In the genomic region with DNA sequence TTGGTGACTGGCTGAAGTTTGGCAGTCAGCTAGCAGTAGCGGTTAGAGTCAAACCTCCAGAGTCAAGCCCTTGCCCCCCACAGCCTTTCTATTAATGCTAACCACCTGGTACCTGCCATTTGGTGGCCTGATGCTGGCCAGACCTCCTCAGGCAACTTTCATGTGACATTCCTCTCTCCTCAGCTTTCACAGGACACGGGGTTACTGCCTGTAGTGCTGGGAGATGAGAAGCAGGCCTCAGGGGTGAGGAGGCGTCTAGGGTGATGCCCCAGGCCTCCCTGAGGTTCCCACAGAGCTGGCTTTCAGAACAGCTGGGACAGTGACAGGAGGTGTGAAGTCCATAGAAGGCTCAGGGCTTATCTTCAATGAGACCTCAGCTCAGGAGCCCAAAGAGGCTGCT, we compare ENCODE assay signal across 25 mouse cellular contexts. TPM values are rescaled to one million over a fixed set of nuclear protein-coding genes. Genes with fewer than 3 reads are reported as not detected.
DNase-seq lines count a peak whose midpoint lies in the region; ATAC-seq lines count a peak whose summit lies in the region.
"Had no signal": no experiment of that assay in that cellular context is flagged by ENCODE, and none has a peak within 500 bp of the region (broad histone marks: within the 10 kb centered on the region; RNA-seq: fewer than 3 reads in every experiment).

No protein-coding gene starts in this region.

- H3K27me3 ChIP-seq in heart, embryonic 12.5 days (replicated peaks), result no peaks in the 10 kb centered on the region
- no peaks in the 10 kb centered on the region for H3K27me3 ChIP-seq in kidney, embryonic 16.5 days (ENCODE audit: insufficient read depth, low read length)
- H3K27me3 ChIP-seq: forebrain, embryonic 13.5 days; heart, embryonic 15.5 days; hindbrain, embryonic 12.5 days; hindbrain, embryonic 15.5 days had no signal

- no peaks in the 10 kb centered on the region for H3K9me3 ChIP-seq in heart, embryonic 12.5 days (replicated peaks)
- no peaks in the 10 kb centered on the region for H3K9me3 ChIP-seq in kidney, embryonic 16.5 days (ENCODE audit: low read length)
- H3K9me3 ChIP-seq: forebrain, embryonic 10.5 days; forebrain, embryonic 13.5 days; heart, embryonic 15.5 days; hindbrain, embryonic 12.5 days; hindbrain, embryonic 15.5 days had no signal

- peak; percentile 32 for DNase-seq in embryo, embryonic 10 days (ENCODE audit: low spot score)
- no peak for DNase-seq in embryo, embryonic 10.5 days (ENCODE audit: low spot score)
- DNase-seq in heart, postnatal 10 days, result no peak
- no peak for DNase-seq in kidney, postnatal 14 days
- no peak for DNase-seq in ovary, postnatal 10 days (ENCODE audit: low spot score)
- DNase-seq: adrenal gland, adult 8-10 months; adrenal gland, postnatal 25 days; cerebellum, adult 18-20 months; cerebellum, adult 9-10 months; cerebellum, postnatal 14 days; embryo, embryonic 11 days; gastrocnemius, adult 2 months; gastrocnemius, postnatal 14 days; heart, adult 18-20 months; heart, postnatal 14 days had no signal

- intact Hi-C loops in heart, postnatal 10 days (cut with DNase I), result no loop called here

- H3K4me2 ChIP-seq in heart, embryonic 12.5 days, result no peak overlapping the region
- no peak overlapping the region for H3K4me2 ChIP-seq in kidney, embryonic 16.5 days (replicated peaks; ENCODE audit: low read depth, low read length)
- H3K4me2 ChIP-seq: forebrain, embryonic 13.5 days; heart, embryonic 15.5 days; hindbrain, embryonic 12.5 days; hindbrain, embryonic 15.5 days had no signal

- no peaks in the 10 kb centered on the region for H3K36me3 ChIP-seq in heart, embryonic 12.5 days
- H3K36me3 ChIP-seq in kidney, embryonic 16.5 days (ENCODE audit: insufficient read depth, low read length), result no peaks in the 10 kb centered on the region
- H3K36me3 ChIP-seq: forebrain, embryonic 10.5 days; heart, embryonic 15.5 days; hindbrain, embryonic 12.5 days; hindbrain, embryonic 15.5 days had no signal

- peak; percentile 66; the same call in 1 of the 2 replicates for ATAC-seq in heart, embryonic 12.5 days (ENCODE audit: insufficient number of reproducible peaks, low FRiP score)
- ATAC-seq in kidney, embryonic 16.5 days (ENCODE audit: low FRiP score, low TSS enrichment), result no peak
- ATAC-seq in megakaryocyte progenitor cell, adult 5-6 weeks (replicated peaks; ENCODE audit: poor library complexity), result no peak
- ATAC-seq: activated CD4-positive, CD25-positive, alpha-beta regulatory T cell, adult 4 months; forebrain, embryonic 13.5 days; forebrain, embryonic 16.5 days had no signal

- H3K9ac ChIP-seq in heart, embryonic 12.5 days, result 0 out of 2 replicates have a peak overlapping the region, but pooled peaks have one; percentile 22
- no peak overlapping the region for H3K9ac ChIP-seq in kidney, embryonic 16.5 days (replicated peaks; ENCODE audit: low read length)
- H3K9ac ChIP-seq: forebrain, embryonic 13.5 days; heart, embryonic 15.5 days; hindbrain, embryonic 12.5 days; hindbrain, embryonic 15.5 days had no signal

- no peak overlapping the region for H3K27ac ChIP-seq in heart, embryonic 12.5 days (ENCODE audit: poor library complexity, severe bottlenecking)
- peak overlapping the region; percentile 34; the same call in 1 of the 2 replicates for H3K27ac ChIP-seq in kidney, embryonic 16.5 days (ENCODE audit: low read length)
- H3K27ac ChIP-seq: forebrain, embryonic 10.5 days; forebrain, embryonic 13.5 days; gastrocnemius, adult 2 months; heart, embryonic 15.5 days; hindbrain, embryonic 12.5 days; hindbrain, embryonic 15.5 days had no signal

- peaks cover 12% of the 10 kb centered on the region; the same call in 1 of the 2 replicates for H3K4me1 ChIP-seq in heart, embryonic 12.5 days (replicated peaks)
- 0 out of 2 replicates have a peak, but pooled peaks cover 4% of the 10 kb centered on the region for H3K4me1 ChIP-seq in kidney, embryonic 16.5 days (ENCODE audit: insufficient read depth, low read length)
- H3K4me1 ChIP-seq: forebrain, embryonic 13.5 days; heart, embryonic 15.5 days; hindbrain, embryonic 12.5 days; hindbrain, embryonic 15.5 days had no signal

- no peak overlapping the region for H3K4me3 ChIP-seq in heart, embryonic 12.5 days
- H3K4me3 ChIP-seq in kidney, embryonic 16.5 days (ENCODE audit: low read length), result no peak overlapping the region
- H3K4me3 ChIP-seq: forebrain, embryonic 10.5 days; forebrain, embryonic 13.5 days; gastrocnemius, adult 2 months; heart, embryonic 15.5 days; hindbrain, embryonic 12.5 days; hindbrain, embryonic 15.5 days had no signal

- 25% methylated on average over 3 of the region's 3 CpGs for WGBS in heart, embryonic 12.5 days
- WGBS in kidney, embryonic 16.5 days, result 64% methylated on average over 3 of the region's 3 CpGs

RNA-seq across cellular contexts. Expression of a gene that starts 50.9 kb away (rescaled TPM):
- 97.4 and 102 TPM in 2 replicates for polyA plus RNA-seq in heart, embryonic 12.5 days (2016; fragmentation: Nextera tagmentation; extraction: Ambion mirVana)
- total RNA-seq in heart, postnatal 10 days (2021), result 10 to 100 TPM; 83.0 to 91.4 TPM
- 151 and 156 TPM in 2 replicates for polyA plus RNA-seq in kidney, embryonic 16.5 days (2015; fragmentation: Nextera tagmentation; extraction: Ambion mirVana)
- 87.2 and 90.0 TPM in 2 replicates for total RNA-seq in megakaryocyte progenitor cell, adult 5-6 weeks (2015)
- total RNA-seq in megakaryocyte progenitor cell, adult 5-6 weeks (2017), result 200 and 220 TPM in 2 replicates
